Mouse (Mus musculus): Measurements from ENCODE around the gene Gm10842. TPM values are rescaled to one million over a fixed set of nuclear protein-coding genes. Genes with fewer than 3 reads are reported as not detected.

The Gm10842 gene
- polyA plus RNA-seq, 1 experiment from 2014 or later: not detected

- H3K27me3 ChIP-seq: no peaks in the 10 kb centered on the region
- 6% methylated on average over 4 of the region's 4 CpGs for WGBS
- peak overlapping the region; percentile 98 for H3K4me3 ChIP-seq
- peaks cover 19% of the 10 kb centered on the region for H3K36me3 ChIP-seq
- peak overlapping the region; percentile 99 for H3K9ac ChIP-seq
- ATAC-seq (ENCODE audit: low read depth): no peak
- H3K4me2 ChIP-seq: peak overlapping the region; percentile 81
- H3K9me3 ChIP-seq: no peaks in the 10 kb centered on the region
- peaks cover 37% of the 10 kb centered on the region for H3K4me1 ChIP-seq (replicated peaks)
- peak overlapping the region; percentile 94 for H3K27ac ChIP-seq (replicated peaks)
These were observed 35.8 kb downstream of the Gm10842 start for GRCm38 (mm10) chr11:105182461-105182855.

- Histone ChIP-seq H3K4me3 (no peak overlapping the region), H3K4me1 (replicated peaks) (peaks cover 23% of the 10 kb centered on the region), H3K27ac (replicated peaks) (no peak overlapping the region), H3K9ac (no peak overlapping the region), H3K36me3 (peaks cover 19% of the 10 kb centered on the region), H3K4me2 (no peak overlapping the region), H3K27me3 (no peaks in the 10 kb centered on the region), H3K9me3 (no peaks in the 10 kb centered on the region)
- 90% methylated on average over 3 of the region's 3 CpGs for WGBS
- ATAC-seq (ENCODE audit: low read depth): no peak
These were observed 38.0 kb downstream of the Gm10842 start for GRCm38 (mm10) chr11:105184678-105185077.

- no peaks in the 10 kb centered on the region for H3K27me3 ChIP-seq
- ATAC-seq (ENCODE audit: low read depth): no peak
- 0 out of 2 replicates have a peak, but pooled peaks cover 4% of the 10 kb centered on the region for H3K36me3 ChIP-seq
- no peak overlapping the region for H3K4me3 ChIP-seq
- no peak overlapping the region for H3K27ac ChIP-seq (replicated peaks)
- WGBS: 93% methylated on average over 3 of the region's 3 CpGs
- H3K9ac ChIP-seq: no peak overlapping the region
- H3K4me2 ChIP-seq: no peak overlapping the region
- H3K9me3 ChIP-seq: no peaks in the 10 kb centered on the region
- no peaks in the 10 kb centered on the region for H3K4me1 ChIP-seq (replicated peaks)
These were observed 45.5 kb downstream of the Gm10842 start for GRCm38 (mm10) chr11:105192186-105192585.

Other genes with a start within 250 kb of the Gm10842 start
- gene Efcab3, start 83.3 kb upstream of the Gm10842 start, polyA plus RNA-seq (2015; fragmentation: Nextera tagmentation; extraction: Ambion mirVana): 0.55 TPM in 1 of 2 replicates, not detected in the other
- 30.8 and 34.9 TPM in 2 replicates for gene Mettl2, start 20.5 kb upstream of the Gm10842 start, polyA plus RNA-seq (2015; fragmentation: Nextera tagmentation; extraction: Ambion mirVana)
- gene Tlk2, start 31.9 kb downstream of the Gm10842 start, polyA plus RNA-seq (2015; fragmentation: Nextera tagmentation; extraction: Ambion mirVana): 22.5 and 22.9 TPM in 2 replicates
- 5.0 and 5.7 TPM in 2 replicates for gene Mrc2, start 145.8 kb downstream of the Gm10842 start, polyA plus RNA-seq (2015; fragmentation: Nextera tagmentation; extraction: Ambion mirVana)

Data from neural tube, embryonic 13.5 days (tissue).